Mouse (Mus musculus): ENCODE data around the gene Rgs7. TPM values are rescaled to one million over a fixed set of nuclear protein-coding genes. Genes with fewer than 3 reads are reported as not detected.

Rgs7 gene
- polyA plus RNA-seq, 1 experiment from 2014 or later, result 0.91 TPM

- H3K27ac ChIP-seq (replicated peaks), result no peak overlapping the region
- H3K4me1 ChIP-seq, result no peaks in the 10 kb centered on the region
- H3K27me3 ChIP-seq, result no peaks in the 10 kb centered on the region
- H3K9ac ChIP-seq, result no peak overlapping the region
- no peak overlapping the region for H3K4me3 ChIP-seq (replicated peaks)
- no peaks in the 10 kb centered on the region for H3K9me3 ChIP-seq (replicated peaks)
- WGBS, result 85% methylated on average over 1 of the region's 1 CpGs
- no peak for ATAC-seq (ENCODE audit: insufficient number of reproducible peaks, low FRiP score, low TSS enrichment, low read depth)
- no peak overlapping the region for H3K4me2 ChIP-seq (replicated peaks)
- no peaks in the 10 kb centered on the region for H3K36me3 ChIP-seq
These were observed 418.6 kb downstream of the Rgs7 start for GRCm38 (mm10) chr1:175073500-175074232.

DNA sequence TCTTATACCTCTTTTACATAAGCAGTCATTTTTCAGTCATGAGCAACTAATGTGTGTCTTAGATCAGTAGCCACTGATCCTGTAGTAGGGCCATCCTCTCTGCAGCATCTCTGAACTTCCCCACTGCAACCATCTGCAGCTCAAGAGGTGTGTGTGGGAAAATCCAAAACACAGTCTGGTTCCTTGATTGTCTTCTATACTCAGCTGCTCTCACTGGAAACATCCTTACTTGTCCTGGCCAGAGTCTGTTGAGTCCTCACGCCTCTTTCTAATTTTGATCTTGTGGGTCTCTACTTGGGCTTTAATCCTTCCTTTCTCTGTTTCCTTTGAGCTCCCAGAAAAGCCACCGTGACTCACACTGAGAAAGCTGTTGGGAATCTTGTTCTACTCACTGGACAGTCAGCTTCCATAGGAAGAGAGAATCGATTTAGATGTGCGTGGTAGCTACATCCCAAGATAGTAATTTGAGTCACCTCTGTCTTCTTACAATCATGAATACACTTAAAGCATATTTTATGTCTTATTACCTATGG lies 422.5 kb downstream of the Rgs7 start:
- no peaks in the 10 kb centered on the region for H3K27me3 ChIP-seq
- no peaks in the 10 kb centered on the region for H3K4me1 ChIP-seq
- ATAC-seq (ENCODE audit: insufficient number of reproducible peaks, low FRiP score, low TSS enrichment, low read depth), result no peak
- no peaks in the 10 kb centered on the region for H3K9me3 ChIP-seq (replicated peaks)
- H3K4me3 ChIP-seq (replicated peaks), result no peak overlapping the region
- 81% methylated on average over 4 of the region's 4 CpGs for WGBS
- H3K4me2 ChIP-seq (replicated peaks), result no peak overlapping the region
- H3K9ac ChIP-seq, result no peak overlapping the region
- H3K27ac ChIP-seq (replicated peaks), result no peak overlapping the region
- H3K36me3 ChIP-seq, result no peaks in the 10 kb centered on the region

DNA sequence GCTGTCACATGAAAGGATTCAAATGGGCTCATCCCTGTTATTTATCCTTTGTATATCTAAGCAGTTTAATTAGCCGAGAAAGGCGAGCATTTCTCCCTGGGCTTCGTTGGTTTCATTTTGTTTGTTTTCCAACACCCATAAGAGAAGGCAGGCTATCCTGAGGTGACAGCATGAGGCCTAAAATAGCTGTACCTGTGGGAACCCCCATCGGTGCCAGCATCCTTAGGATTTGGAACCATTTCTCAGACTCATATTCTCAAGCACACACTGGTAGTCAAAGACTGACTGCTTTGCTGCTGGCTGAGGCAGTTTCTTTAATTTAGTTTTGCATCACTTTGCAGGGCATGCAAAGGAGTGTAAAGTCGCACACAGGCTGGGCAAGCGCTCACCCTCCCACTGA lies 443.2 kb downstream of the Rgs7 start:
- Histone ChIP-seq H3K4me1 (no peaks in the 10 kb centered on the region), H3K27me3 (no peaks in the 10 kb centered on the region), H3K4me2 (replicated peaks) (no peak overlapping the region), H3K27ac (replicated peaks) (no peak overlapping the region), H3K9me3 (replicated peaks) (no peaks in the 10 kb centered on the region), H3K4me3 (replicated peaks) (no peak overlapping the region), H3K9ac (no peak overlapping the region), H3K36me3 (no peaks in the 10 kb centered on the region)
- ATAC-seq (ENCODE audit: insufficient number of reproducible peaks, low FRiP score, low TSS enrichment, low read depth), result no peak
- WGBS, result 85% methylated on average over 6 of the region's 6 CpGs

GRCm38 (mm10) chr1:175041167-175041817 lies 451.0 kb downstream of the Rgs7 start:
- 0 out of 2 replicates have a peak, but pooled peaks have one; percentile 29 for ATAC-seq (ENCODE audit: insufficient number of reproducible peaks, low FRiP score, low TSS enrichment, low read depth)

GRCm38 (mm10) chr1:175040038-175040437 lies 452.3 kb downstream of the Rgs7 start:
- Histone ChIP-seq H3K4me2 (replicated peaks) (no peak overlapping the region), H3K9me3 (replicated peaks) (no peaks in the 10 kb centered on the region), H3K4me3 (replicated peaks) (no peak overlapping the region), H3K9ac (no peak overlapping the region), H3K27ac (replicated peaks) (0 out of 2 replicates have a peak overlapping the region, but pooled peaks have one; percentile 29), H3K27me3 (no peaks in the 10 kb centered on the region), H3K36me3 (no peaks in the 10 kb centered on the region), H3K4me1 (no peaks in the 10 kb centered on the region; the same call in 1 of the 2 replicates)
- ATAC-seq (ENCODE audit: insufficient number of reproducible peaks, low FRiP score, low TSS enrichment, low read depth), result no peak
- 90% methylated on average over 4 of the region's 4 CpGs for WGBS

More at GRCm38 (mm10) chr1:175041167-175041817, 451.0 kb downstream of the Rgs7 start:
- Histone ChIP-seq H3K27ac (replicated peaks) (no peak overlapping the region), H3K36me3 (no peaks in the 10 kb centered on the region), H3K9me3 (replicated peaks) (no peaks in the 10 kb centered on the region), H3K4me1 (no peaks in the 10 kb centered on the region), H3K27me3 (no peaks in the 10 kb centered on the region), H3K4me3 (replicated peaks) (no peak overlapping the region), H3K9ac (no peak overlapping the region), H3K4me2 (replicated peaks) (no peak overlapping the region)
- 53% methylated on average over 4 of the region's 4 CpGs for WGBS

DNA sequence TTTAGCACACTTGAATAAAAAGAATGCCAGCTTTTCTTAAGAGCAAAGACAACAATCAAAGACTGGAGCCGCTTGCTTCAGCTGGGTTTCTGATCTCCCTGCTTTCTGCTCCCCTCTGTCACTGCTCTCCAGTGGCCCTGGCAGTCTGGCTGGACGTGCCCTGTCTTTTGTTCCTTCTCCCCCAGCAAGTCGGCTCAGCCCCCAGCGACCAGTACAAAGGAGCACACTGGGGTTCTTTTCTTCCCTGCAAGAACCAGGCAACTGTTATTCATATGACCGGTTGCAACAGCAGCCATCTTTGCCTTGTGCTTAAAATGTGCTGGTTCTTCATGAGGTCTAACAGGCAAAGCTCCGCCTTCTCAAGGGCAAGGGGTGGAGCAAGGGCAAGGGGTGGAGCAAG lies 452.7 kb downstream of the Rgs7 start:
- Histone ChIP-seq H3K9ac (no peak overlapping the region), H3K36me3 (no peaks in the 10 kb centered on the region), H3K9me3 (replicated peaks) (no peaks in the 10 kb centered on the region), H3K27ac (replicated peaks) (peak overlapping the region; percentile 29; the same call in 1 of the 2 replicates), H3K4me2 (replicated peaks) (no peak overlapping the region), H3K27me3 (no peaks in the 10 kb centered on the region), H3K4me3 (replicated peaks) (no peak overlapping the region), H3K4me1 (no peaks in the 10 kb centered on the region; the same call in 1 of the 2 replicates)
- WGBS, result 33% methylated on average over 6 of the region's 6 CpGs
- no peak for ATAC-seq (ENCODE audit: insufficient number of reproducible peaks, low FRiP score, low TSS enrichment, low read depth)

- 39% methylated on average over 5 of the region's 5 CpGs for WGBS
- H3K4me3 ChIP-seq (replicated peaks), result no peak overlapping the region
- no peaks in the 10 kb centered on the region; the same call in 1 of the 2 replicates for H3K4me1 ChIP-seq
- H3K36me3 ChIP-seq, result no peaks in the 10 kb centered on the region
- no peak overlapping the region for H3K9ac ChIP-seq
- H3K27me3 ChIP-seq, result no peaks in the 10 kb centered on the region
- ATAC-seq (ENCODE audit: insufficient number of reproducible peaks, low FRiP score, low TSS enrichment, low read depth), result peak; percentile 68; the same call in 1 of the 2 replicates
- no peaks in the 10 kb centered on the region for H3K9me3 ChIP-seq (replicated peaks)
- no peak overlapping the region for H3K4me2 ChIP-seq (replicated peaks)
- peak overlapping the region; percentile 73 for H3K27ac ChIP-seq (replicated peaks)
These were observed 456.8 kb downstream of the Rgs7 start for GRCm38 (mm10) chr1:175035461-175035860.

DNA sequence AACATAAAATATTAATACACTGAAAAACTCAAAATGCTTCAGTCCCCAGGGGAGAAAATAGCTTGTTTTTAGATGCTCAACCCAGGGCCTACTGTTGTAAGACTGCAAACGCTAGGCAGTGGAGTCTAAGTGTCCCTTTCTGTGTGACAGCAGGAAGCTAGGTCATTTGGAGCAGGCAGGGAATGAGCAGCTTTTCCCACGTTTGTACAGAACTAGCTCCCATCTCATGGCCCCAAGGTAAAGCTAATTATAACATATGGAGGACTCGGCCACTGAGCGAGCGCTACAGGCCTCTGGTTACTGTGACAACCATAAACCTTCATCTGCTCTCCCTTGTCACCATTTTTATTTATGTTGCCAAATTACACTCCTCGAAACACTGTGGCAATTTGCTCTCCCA lies 460.3 kb downstream of the Rgs7 start:
- Histone ChIP-seq H3K9ac (no peak overlapping the region), H3K27me3 (no peaks in the 10 kb centered on the region), H3K4me3 (replicated peaks) (no peak overlapping the region), H3K27ac (replicated peaks) (no peak overlapping the region), H3K4me1 (peaks cover 5% of the 10 kb centered on the region; the same call in 1 of the 2 replicates), H3K4me2 (replicated peaks) (no peak overlapping the region), H3K9me3 (replicated peaks) (no peaks in the 10 kb centered on the region), H3K36me3 (no peaks in the 10 kb centered on the region)
- ATAC-seq (ENCODE audit: insufficient number of reproducible peaks, low FRiP score, low TSS enrichment, low read depth), result no peak
- WGBS, result 33% methylated on average over 6 of the region's 6 CpGs

GRCm38 (mm10) chr1:175028716-175029204 lies 463.5 kb downstream of the Rgs7 start:
- ATAC-seq (ENCODE audit: insufficient number of reproducible peaks, low FRiP score, low TSS enrichment, low read depth), result peak; percentile 65
- H3K9me3 ChIP-seq (replicated peaks), result no peaks in the 10 kb centered on the region
- H3K27me3 ChIP-seq, result no peaks in the 10 kb centered on the region
- no peak overlapping the region for H3K9ac ChIP-seq
- 15% methylated on average over 9 of the region's 9 CpGs for WGBS
- H3K4me2 ChIP-seq (replicated peaks), result no peak overlapping the region
- H3K4me3 ChIP-seq (replicated peaks), result no peak overlapping the region
- H3K4me1 ChIP-seq, result peaks cover 5% of the 10 kb centered on the region
- H3K36me3 ChIP-seq, result no peaks in the 10 kb centered on the region
- no peak overlapping the region for H3K27ac ChIP-seq (replicated peaks)

DNA sequence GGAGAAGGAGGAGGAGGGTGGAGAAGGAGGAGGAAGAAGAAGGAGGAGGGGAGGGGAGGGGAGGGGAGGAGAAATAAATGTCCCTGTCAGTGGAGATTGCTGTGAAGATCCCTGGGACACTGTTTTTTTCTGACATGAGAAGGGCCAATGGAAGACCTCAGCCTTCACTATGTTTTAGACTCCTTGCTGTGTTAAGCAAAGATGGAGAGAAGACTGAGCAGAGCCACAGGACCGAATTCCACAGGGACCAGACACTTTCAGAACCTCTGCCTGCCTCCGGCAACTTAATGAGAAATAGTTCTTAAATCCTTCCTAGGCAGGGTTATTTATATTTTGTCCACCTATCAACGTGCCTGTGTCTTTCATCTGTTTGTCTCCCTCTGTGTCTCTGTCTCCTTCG lies 464.0 kb downstream of the Rgs7 start:
- Histone ChIP-seq H3K27me3 (no peaks in the 10 kb centered on the region), H3K9ac (no peak overlapping the region), H3K9me3 (replicated peaks) (no peaks in the 10 kb centered on the region), H3K36me3 (no peaks in the 10 kb centered on the region), H3K4me3 (replicated peaks) (no peak overlapping the region), H3K4me2 (replicated peaks) (no peak overlapping the region), H3K27ac (replicated peaks) (no peak overlapping the region), H3K4me1 (peaks cover 5% of the 10 kb centered on the region)
- ATAC-seq (ENCODE audit: insufficient number of reproducible peaks, low FRiP score, low TSS enrichment, low read depth), result no peak
- WGBS, result 14% methylated on average over 4 of the region's 4 CpGs

GRCm38 (mm10) chr1:175025781-175026309 lies 466.5 kb downstream of the Rgs7 start:
- Histone ChIP-seq H3K27me3 (no peaks in the 10 kb centered on the region), H3K36me3 (no peaks in the 10 kb centered on the region), H3K27ac (replicated peaks) (no peak overlapping the region), H3K4me1 (peaks cover 5% of the 10 kb centered on the region), H3K4me3 (replicated peaks) (no peak overlapping the region), H3K4me2 (replicated peaks) (no peak overlapping the region), H3K9ac (no peak overlapping the region), H3K9me3 (replicated peaks) (no peaks in the 10 kb centered on the region)
- 47% methylated on average over 7 of the region's 7 CpGs for WGBS
- no peak for ATAC-seq (ENCODE audit: insufficient number of reproducible peaks, low FRiP score, low TSS enrichment, low read depth)
